Mouse (Mus musculus): Measurements from ENCODE around the gene Aar2. TPM values are rescaled to one million over a fixed set of nuclear protein-coding genes. Genes with fewer than 3 reads are reported as not detected.

The Aar2 gene
- 16.4 and 22.5 TPM in 2 replicates for polyA plus RNA-seq (2011; ENCODE audit: insufficient read depth, insufficient read length, low read depth, missing spikeins)

GRCm38 (mm10) chr2:156547123-156547891 is at the start of gene Aar2:
Aar2 (plus strand) TSS chr2:156547584.
- peaks cover 9% of the 10 kb centered on the region for H3K36me3 ChIP-seq (ENCODE audit: control insufficient read depth, insufficient read depth, low read length, poor library complexity, severe bottlenecking)
- no peaks in the 10 kb centered on the region for H3K27me3 ChIP-seq (ENCODE audit: control insufficient read depth, insufficient read depth, low read length, poor library complexity, severe bottlenecking)
- peak within 1 kb of the TSS; percentile 58 for H3K9ac ChIP-seq (ENCODE audit: low read depth, poor library complexity, severe bottlenecking)
- no peaks in the 10 kb centered on the region for H3K9me3 ChIP-seq (replicated peaks; ENCODE audit: control insufficient read depth, insufficient read depth, low read length, poor library complexity, severe bottlenecking)
- H3K27ac ChIP-seq (ENCODE audit: insufficient read depth, low read length), result no peak within 1 kb of the TSS
- H3K4me3 ChIP-seq (ENCODE audit: low read depth, low read length), result peak within 1 kb of the TSS; percentile 77
- H3K4me1 ChIP-seq (ENCODE audit: control insufficient read depth, insufficient read depth, low read length), result no peaks in the 10 kb centered on the region
- TF ChIP-seq EP300 (IDR thresholded peaks at IDR 0.05; ENCODE audit: insufficient read depth, low read depth, low read length) (no peak), POLR2A (IDR thresholded peaks at IDR 0.05; ENCODE audit: insufficient read depth, low read length) (peak; percentile 42)

DNA sequence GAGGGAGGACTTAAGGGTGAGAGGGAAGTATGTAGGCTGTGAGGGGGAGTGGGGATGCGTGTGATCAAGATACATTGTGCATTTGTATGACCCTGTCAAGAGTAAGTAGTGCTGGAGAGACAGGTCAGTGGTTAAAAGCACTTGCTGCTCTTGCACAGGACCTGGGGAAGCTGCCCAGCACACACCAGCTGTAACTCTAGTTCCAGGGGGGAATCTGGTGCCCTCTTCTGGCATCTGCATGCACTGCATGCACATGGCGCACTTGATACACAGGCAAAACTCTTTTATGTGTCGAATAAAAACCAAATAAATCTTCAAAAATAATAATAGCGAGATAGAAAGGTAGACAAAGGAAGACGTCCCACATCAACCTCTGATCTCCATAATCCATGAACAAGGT is 49.5 kb upstream of the Aar2 start:
- Histone ChIP-seq H3K27me3 (ENCODE audit: control insufficient read depth, insufficient read depth, low read length, poor library complexity, severe bottlenecking) (no peaks in the 10 kb centered on the region), H3K9me3 (replicated peaks; ENCODE audit: control insufficient read depth, insufficient read depth, low read length, poor library complexity, severe bottlenecking) (no peaks in the 10 kb centered on the region), H3K4me1 (ENCODE audit: control insufficient read depth, insufficient read depth, low read length) (no peaks in the 10 kb centered on the region), H3K9ac (ENCODE audit: low read depth, poor library complexity, severe bottlenecking) (no peak overlapping the region), H3K4me3 (ENCODE audit: low read depth, low read length) (no peak overlapping the region), H3K36me3 (ENCODE audit: control insufficient read depth, insufficient read depth, low read length, poor library complexity, severe bottlenecking) (no peaks in the 10 kb centered on the region), H3K27ac (ENCODE audit: insufficient read depth, low read length) (no peak overlapping the region)
- no peak for TF ChIP-seq POLR2A (IDR thresholded peaks at IDR 0.05; ENCODE audit: insufficient read depth, low read length)
- TF ChIP-seq EP300 (IDR thresholded peaks at IDR 0.05; ENCODE audit: insufficient read depth, low read depth, low read length), result no peak
- peak; percentile 76 for TF ChIP-seq CTCF (IDR thresholded peaks at IDR 0.05; ENCODE audit: low read depth, low read length)

DNA sequence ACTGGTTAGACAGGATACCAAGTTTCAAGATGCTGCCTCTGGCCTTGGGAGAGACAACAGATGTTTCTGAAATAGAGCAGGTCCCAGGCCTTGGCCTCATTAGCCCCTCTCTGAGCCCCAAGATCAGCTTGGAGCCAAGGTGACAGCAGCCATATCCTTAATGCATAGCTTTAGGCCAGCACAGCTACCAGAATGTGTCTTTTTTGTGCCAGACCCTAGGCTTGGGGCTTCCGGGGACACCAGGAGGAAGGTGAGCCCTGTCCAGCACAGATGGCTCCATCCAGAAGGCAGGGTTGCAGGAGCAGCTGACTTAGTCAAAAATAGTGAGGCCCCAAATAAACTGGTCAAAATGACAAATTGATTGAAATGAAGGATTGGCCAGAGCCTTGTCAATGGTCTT is 46.4 kb upstream of the Aar2 start:
- Histone ChIP-seq H3K27me3 (ENCODE audit: control insufficient read depth, insufficient read depth, low read length, poor library complexity, severe bottlenecking) (no peaks in the 10 kb centered on the region), H3K9me3 (replicated peaks; ENCODE audit: control insufficient read depth, insufficient read depth, low read length, poor library complexity, severe bottlenecking) (no peaks in the 10 kb centered on the region), H3K36me3 (ENCODE audit: control insufficient read depth, insufficient read depth, low read length, poor library complexity, severe bottlenecking) (no peaks in the 10 kb centered on the region), H3K4me1 (ENCODE audit: control insufficient read depth, insufficient read depth, low read length) (no peaks in the 10 kb centered on the region), H3K9ac (ENCODE audit: low read depth, poor library complexity, severe bottlenecking) (no peak overlapping the region), H3K4me3 (ENCODE audit: low read depth, low read length) (no peak overlapping the region), H3K27ac (ENCODE audit: insufficient read depth, low read length) (no peak overlapping the region)
- TF ChIP-seq CTCF (IDR thresholded peaks at IDR 0.05; ENCODE audit: low read depth, low read length), result no peak
- TF ChIP-seq POLR2A (IDR thresholded peaks at IDR 0.05; ENCODE audit: insufficient read depth, low read length), result no peak
- no peak for TF ChIP-seq EP300 (IDR thresholded peaks at IDR 0.05; ENCODE audit: insufficient read depth, low read depth, low read length)

DNA sequence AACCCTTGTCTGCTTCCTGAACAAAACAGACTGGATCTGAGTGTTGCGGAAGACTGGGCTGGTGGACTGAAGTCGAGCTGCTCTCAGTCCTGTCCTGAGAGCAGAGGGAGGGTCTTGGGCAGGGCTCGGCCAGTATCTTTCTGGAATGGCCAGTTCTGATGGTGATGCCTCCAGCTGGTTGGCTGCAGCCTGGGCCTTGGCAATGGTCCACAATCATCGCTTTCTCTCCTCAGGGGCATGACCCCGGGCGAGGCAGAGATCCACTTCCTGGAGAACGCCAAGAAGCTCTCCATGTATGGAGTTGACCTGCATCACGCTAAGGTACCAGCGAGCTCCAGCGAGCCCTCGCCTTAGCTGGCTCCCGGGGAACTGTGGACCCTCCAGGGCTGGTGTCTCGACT is 41.9 kb upstream of the Aar2 start:
- TF ChIP-seq EP300 (IDR thresholded peaks at IDR 0.05; ENCODE audit: insufficient read depth, low read depth, low read length), result no peak
- no peak for TF ChIP-seq POLR2A (IDR thresholded peaks at IDR 0.05; ENCODE audit: insufficient read depth, low read length)
- TF ChIP-seq CTCF (IDR thresholded peaks at IDR 0.05; ENCODE audit: low read depth, low read length), result no peak
- H3K27me3 ChIP-seq (ENCODE audit: control insufficient read depth, insufficient read depth, low read length, poor library complexity, severe bottlenecking), result no peaks in the 10 kb centered on the region
- no peaks in the 10 kb centered on the region for H3K9me3 ChIP-seq (replicated peaks; ENCODE audit: control insufficient read depth, insufficient read depth, low read length, poor library complexity, severe bottlenecking)
- no peaks in the 10 kb centered on the region for H3K36me3 ChIP-seq (ENCODE audit: control insufficient read depth, insufficient read depth, low read length, poor library complexity, severe bottlenecking)
- no peak overlapping the region for H3K9ac ChIP-seq (ENCODE audit: low read depth, poor library complexity, severe bottlenecking)
- H3K4me3 ChIP-seq (ENCODE audit: low read depth, low read length), result no peak overlapping the region
- H3K4me1 ChIP-seq (ENCODE audit: control insufficient read depth, insufficient read depth, low read length), result peaks cover 4% of the 10 kb centered on the region
- H3K27ac ChIP-seq (ENCODE audit: insufficient read depth, low read length), result no peak overlapping the region

DNA sequence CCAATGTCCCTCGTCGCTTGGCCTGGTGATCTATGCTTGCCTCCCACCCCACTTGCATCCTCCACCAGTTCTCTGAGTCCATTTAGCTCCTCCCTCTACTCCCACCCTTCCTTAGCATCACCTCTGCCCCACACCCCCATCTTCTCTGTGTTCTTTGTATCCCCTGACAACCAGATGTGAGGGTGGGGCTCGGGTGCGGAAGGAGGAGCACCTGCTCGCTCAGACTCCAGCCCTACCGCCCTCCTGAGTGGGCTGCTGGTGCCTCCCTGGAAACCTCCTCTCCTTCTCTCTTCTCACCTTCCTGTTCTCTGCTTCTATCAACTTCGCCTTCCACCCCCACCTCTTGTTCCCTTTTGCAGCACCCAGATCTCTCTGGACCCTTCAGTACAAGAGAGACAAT is 35.4 kb upstream of the Aar2 start:
- Histone ChIP-seq H3K27me3 (ENCODE audit: control insufficient read depth, insufficient read depth, low read length, poor library complexity, severe bottlenecking) (no peaks in the 10 kb centered on the region), H3K9ac (ENCODE audit: low read depth, poor library complexity, severe bottlenecking) (no peak overlapping the region), H3K36me3 (ENCODE audit: control insufficient read depth, insufficient read depth, low read length, poor library complexity, severe bottlenecking) (no peaks in the 10 kb centered on the region), H3K27ac (ENCODE audit: insufficient read depth, low read length) (no peak overlapping the region), H3K9me3 (replicated peaks; ENCODE audit: control insufficient read depth, insufficient read depth, low read length, poor library complexity, severe bottlenecking) (no peaks in the 10 kb centered on the region), H3K4me1 (ENCODE audit: control insufficient read depth, insufficient read depth, low read length) (peaks cover 7% of the 10 kb centered on the region), H3K4me3 (ENCODE audit: low read depth, low read length) (no peak overlapping the region)
- no peak for TF ChIP-seq CTCF (IDR thresholded peaks at IDR 0.05; ENCODE audit: low read depth, low read length)
- no peak for TF ChIP-seq EP300 (IDR thresholded peaks at IDR 0.05; ENCODE audit: insufficient read depth, low read depth, low read length)
- no peak for TF ChIP-seq POLR2A (IDR thresholded peaks at IDR 0.05; ENCODE audit: insufficient read depth, low read length)

- H3K36me3 ChIP-seq (ENCODE audit: control insufficient read depth, insufficient read depth, low read length, poor library complexity, severe bottlenecking), result no peaks in the 10 kb centered on the region
- no peaks in the 10 kb centered on the region for H3K27me3 ChIP-seq (ENCODE audit: control insufficient read depth, insufficient read depth, low read length, poor library complexity, severe bottlenecking)
- no peak overlapping the region for H3K9ac ChIP-seq (ENCODE audit: low read depth, poor library complexity, severe bottlenecking)
- H3K4me3 ChIP-seq (ENCODE audit: low read depth, low read length), result no peak overlapping the region
- no peaks in the 10 kb centered on the region for H3K9me3 ChIP-seq (replicated peaks; ENCODE audit: control insufficient read depth, insufficient read depth, low read length, poor library complexity, severe bottlenecking)
- TF ChIP-seq EP300 (IDR thresholded peaks at IDR 0.05; ENCODE audit: insufficient read depth, low read depth, low read length), result no peak
- TF ChIP-seq POLR2A (IDR thresholded peaks at IDR 0.05; ENCODE audit: insufficient read depth, low read length), result no peak
- H3K27ac ChIP-seq (ENCODE audit: insufficient read depth, low read length), result no peak overlapping the region
- H3K4me1 ChIP-seq (ENCODE audit: control insufficient read depth, insufficient read depth, low read length), result peaks cover 7% of the 10 kb centered on the region
These were observed 34.8 kb upstream of the Aar2 start for GRCm38 (mm10) chr2:156512561-156512960.
